Mouse (Mus musculus): ENCODE measurements around the gene R3hdm2.

R3hdm2 gene

GRCm38 (mm10) chr10:127537854-127538583 lies 157.9 kb downstream of the R3hdm2 start:
- DNase-seq (ENCODE audit: extremely low spot score, low read depth, low spot score) = no peak

GRCm38 (mm10) chr10:127541510-127541909 lies 161.4 kb downstream of the R3hdm2 start:
- no peak for DNase-seq (ENCODE audit: extremely low spot score, low read depth, low spot score)

GRCm38 (mm10) chr10:127542084-127542483 lies 162.0 kb downstream of the R3hdm2 start:
- no peak for DNase-seq (ENCODE audit: extremely low spot score, low read depth, low spot score)

GRCm38 (mm10) chr10:127542720-127543119 lies 162.6 kb downstream of the R3hdm2 start:
- no peak for DNase-seq (ENCODE audit: extremely low spot score, low read depth, low spot score)

- DNase-seq (ENCODE audit: extremely low spot score, low read depth, low spot score) = no peak
These were observed 163.8 kb downstream of the R3hdm2 start for GRCm38 (mm10) chr10:127543916-127544315.

- DNase-seq (ENCODE audit: extremely low spot score, low read depth, low spot score) = no peak
These were observed 164.2 kb downstream of the R3hdm2 start for GRCm38 (mm10) chr10:127544375-127544774.

GRCm38 (mm10) chr10:127546505-127546904 lies 166.4 kb downstream of the R3hdm2 start:
- no peak for DNase-seq (ENCODE audit: extremely low spot score, low read depth, low spot score)

GRCm38 (mm10) chr10:127548236-127548635 lies 168.1 kb downstream of the R3hdm2 start:
- DNase-seq (ENCODE audit: extremely low spot score, low read depth, low spot score) = no peak

Measured in hindlimb bud, embryonic 11.5 days (tissue).